Mouse (Mus musculus): ENCODE data around the gene Stfa1.
"Not testable (repeated sequence)": the region's sequence is repeated elsewhere in the genome, so short reads cannot be mapped to it uniquely, and the experiment has no call there.

Gene Stfa1

GRCm38 (mm10) chr16:36276796-36277195, at the start of gene Stfa1:
Gene Stfa1 (plus strand): TSS chr16:36276951.
- not testable (repeated sequence) for DNase-seq (ENCODE audit: low read depth, low spot score)

DNA sequence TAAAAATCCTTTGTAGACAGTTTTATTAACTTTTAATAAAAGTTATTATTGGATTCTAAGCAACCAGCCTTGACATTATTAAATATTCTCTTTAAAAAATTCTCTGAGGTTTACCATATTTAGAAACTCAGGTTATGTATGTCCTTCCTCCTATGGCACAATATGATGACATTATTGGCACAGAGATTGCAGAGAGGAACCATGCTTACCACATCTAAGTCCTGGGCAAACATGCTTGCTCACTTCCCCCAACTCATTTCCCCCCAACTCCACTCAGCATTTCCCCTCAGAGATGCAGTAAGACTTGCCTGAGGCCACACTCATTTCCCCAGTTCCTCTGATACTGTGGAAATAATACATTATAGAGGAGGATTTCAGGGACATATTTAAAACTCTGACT, 16.2 kb upstream of the Stfa1 start:
- DNase-seq (ENCODE audit: low read depth, low spot score), result not testable (repeated sequence)

DNA sequence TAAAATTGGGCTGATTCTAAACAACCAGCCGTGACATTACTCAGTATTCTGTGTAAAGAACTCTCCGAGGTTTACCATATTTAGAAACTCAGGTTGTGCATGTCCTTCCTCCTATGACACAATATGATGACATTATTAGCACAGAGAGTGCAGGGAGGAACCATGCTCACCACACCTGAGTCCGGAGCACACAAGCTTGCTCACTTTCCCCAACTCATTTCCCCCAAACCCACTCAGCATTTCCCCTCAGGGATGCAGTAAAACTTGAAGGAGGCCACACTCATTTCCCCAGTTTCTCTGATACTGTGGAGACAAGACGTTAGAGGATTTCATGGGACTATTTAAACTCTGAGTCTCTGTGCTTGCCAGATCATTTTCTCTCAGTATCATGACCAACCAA, 12.4 kb downstream of the Stfa1 start:
- DNase-seq (ENCODE audit: low read depth, low spot score), result no peak

- DNase-seq (ENCODE audit: low read depth, low spot score), result no peak
Measured at GRCm38 (mm10) chr16:36307631-36308030, 30.9 kb downstream of the Stfa1 start.

GRCm38 (mm10) chr16:36316111-36316510, 39.4 kb downstream of the Stfa1 start:
- not testable (repeated sequence) for DNase-seq (ENCODE audit: low read depth, low spot score)

GRCm38 (mm10) chr16:36319286-36319685, 42.5 kb downstream of the Stfa1 start:
- no peak for DNase-seq (ENCODE audit: low read depth, low spot score)

- peak; percentile 0 for DNase-seq (ENCODE audit: low read depth, low spot score)
Measured at GRCm38 (mm10) chr16:36334232-36334631, 57.5 kb downstream of the Stfa1 start, which contains the start of gene BC117090. Gene BC117090 (minus strand): TSS chr16:36334332.

All from 3T3-L1 (cell line).